Mouse (Mus musculus) olfactory bulb, adult 2 months (tissue): Measurements from ENCODE around the gene 2210407C18Rik. TPM values are rescaled to one million over a fixed set of nuclear protein-coding genes. Genes with fewer than 3 reads are reported as not detected.

ENCODE experiments used
- H3K27ac ChIP-seq: fragments of 200-500 bp; 2 replicates; pipeline ENCODE4 v1.5.1; 2012; ENCODE audit warnings: low read depth, low read length; ENCODE audit not compliant: insufficient read depth
- H3K4me1 ChIP-seq: fragments of 200-500 bp; 2 replicates; pipeline ENCODE4 v1.6.1; 2012; ENCODE audit warnings: low read length; ENCODE audit not compliant: control insufficient read depth, insufficient read depth
- H3K4me3 ChIP-seq: fragments of 200-500 bp; 2 replicates; pipeline ENCODE4 v1.5.1; 2012; ENCODE audit warnings: mild to moderate bottlenecking, low read depth, low read length, moderate library complexity; ENCODE audit not compliant: insufficient read depth
- CTCF ChIP-seq: fragments of 200-500 bp; IDR thresholded peaks from 2 replicates; pipeline ENCODE4 v1.5.1; 2012; ENCODE audit warnings: low read depth, mild to moderate bottlenecking, low read length, moderate library complexity; ENCODE audit not compliant: insufficient read depth
- POLR2A ChIP-seq: fragments of 200-500 bp; IDR thresholded peaks from 2 replicates; pipeline ENCODE4 v1.6.1; 2012; ENCODE audit warnings: mild to moderate bottlenecking, low read depth, low read length, moderate library complexity; ENCODE audit not compliant: insufficient read depth
- WGBS: fragments of 180-500 bp; shearing (Covaris S2); methylation state at CpG from one replicate; pipeline ENCODE4 v1.1.7; 2018; 5-methylcytosine and 5-hydroxymethylcytosine counted together
- polyA plus RNA-seq: library from polyadenylated mRNA; stranded (reverse); fragments of >200 nt; gene quantifications from 2 replicates; pipeline ENCODE4 v1.2.4, GENCODE M21; 2012; ENCODE audit warnings: low replicate concordance; ENCODE audit not compliant: missing spikeins, insufficient read depth, insufficient read length

2210407C18Rik gene
- polyA plus RNA-seq, 1 experiment, result not detected

- Histone ChIP-seq H3K27ac (no peak overlapping the region), H3K4me1 (no peaks in the 10 kb centered on the region), H3K4me3 (no peak overlapping the region)
- 92% methylated on average over 12 of the region's 12 CpGs for WGBS
- TF ChIP-seq POLR2A, result no peak
- TF ChIP-seq CTCF, result no peak
Measured at GRCm38 (mm10) chr11:58606177-58606919, 9.5 kb downstream of the 2210407C18Rik start.

GRCm38 (mm10) chr11:58605228-58605627, 10.6 kb downstream of the 2210407C18Rik start:
- WGBS, result 94% methylated on average over 3 of the region's 3 CpGs
- no peak for TF ChIP-seq POLR2A
- no peak for TF ChIP-seq CTCF
- no peak overlapping the region for H3K27ac ChIP-seq
- H3K4me1 ChIP-seq, result no peaks in the 10 kb centered on the region
- H3K4me3 ChIP-seq, result no peak overlapping the region

- 82% methylated on average over 2 of the region's 2 CpGs for WGBS
- no peak overlapping the region for H3K27ac ChIP-seq
Measured at GRCm38 (mm10) chr11:58604688-58605087, 11.2 kb downstream of the 2210407C18Rik start.

GRCm38 (mm10) chr11:58602800-58603560, 12.9 kb downstream of the 2210407C18Rik start:
- no peaks in the 10 kb centered on the region for H3K4me1 ChIP-seq
- 87% methylated on average over 6 of the region's 6 CpGs for WGBS
- TF ChIP-seq POLR2A (no peak), CTCF (no peak)

More at GRCm38 (mm10) chr11:58604688-58605087, 11.2 kb downstream of the 2210407C18Rik start:
- no peak for TF ChIP-seq POLR2A
- no peak for TF ChIP-seq CTCF
- H3K4me3 ChIP-seq, result no peak overlapping the region
- no peaks in the 10 kb centered on the region for H3K4me1 ChIP-seq

GRCm38 (mm10) chr11:58602062-58602461, 13.8 kb downstream of the 2210407C18Rik start:
- Histone ChIP-seq H3K27ac (no peak overlapping the region), H3K4me1 (no peaks in the 10 kb centered on the region), H3K4me3 (no peak overlapping the region)
- TF ChIP-seq POLR2A, result no peak

More at GRCm38 (mm10) chr11:58602800-58603560, 12.9 kb downstream of the 2210407C18Rik start:
- Histone ChIP-seq H3K27ac (no peak overlapping the region), H3K4me3 (no peak overlapping the region)

GRCm38 (mm10) chr11:58597837-58598236, 18.0 kb downstream of the 2210407C18Rik start:
- no peak for TF ChIP-seq CTCF
- TF ChIP-seq POLR2A, result no peak
- no peak overlapping the region for H3K4me3 ChIP-seq
- 91% methylated on average over 13 of the region's 13 CpGs for WGBS

GRCm38 (mm10) chr11:58594814-58595213, 21.1 kb downstream of the 2210407C18Rik start, which contains the start of gene Olfr324:
TSS of gene Olfr324 (plus strand) at chr11:58595114.
- Histone ChIP-seq H3K4me1 (no peaks in the 10 kb centered on the region), H3K4me3 (no peak within 1 kb of the TSS), H3K27ac (no peak within 1 kb of the TSS)
- TF ChIP-seq CTCF (no peak), POLR2A (no peak)
- WGBS, result 63% methylated on average over 6 of the region's 6 CpGs

More at GRCm38 (mm10) chr11:58597837-58598236, 18.0 kb downstream of the 2210407C18Rik start:
- H3K27ac ChIP-seq, result no peak overlapping the region
- H3K4me1 ChIP-seq, result no peaks in the 10 kb centered on the region

- H3K4me1 ChIP-seq, result peaks cover 9% of the 10 kb centered on the region
Measured at GRCm38 (mm10) chr11:58588620-58589250, 27.1 kb downstream of the 2210407C18Rik start.

More at GRCm38 (mm10) chr11:58588620-58589250, 27.1 kb downstream of the 2210407C18Rik start:
- 10% methylated on average over 3 of the region's 3 CpGs for WGBS
- no peak overlapping the region for H3K27ac ChIP-seq
- TF ChIP-seq CTCF (no peak), POLR2A (no peak)
- no peak overlapping the region for H3K4me3 ChIP-seq
